Mouse (Mus musculus): ENCODE measurements at regions not wholly inside any gene's neighbourhood (a gene's known extent, or its start where the extent isn't known, plus 50 kb on each side); places are given as distances from the start of the nearest gene placed in this dataset.

- TF ChIP-seq CTCF (IDR thresholded peaks at IDR 0.05; ENCODE audit: borderline replicate concordance, insufficient read depth, low read length) (no peak), POLR2A (IDR thresholded peaks at IDR 0.05; ENCODE audit: low read depth, low read length) (no peak)
Measured at GRCm38 (mm10) chr9:63836565-63837284, 78.9 kb upstream of the Smad3 start.

Measured in embryonic fibroblast, embryonic 13.5 days (primary cell).